Mouse (Mus musculus): ENCODE results near the gene Thbs2. TPM values are rescaled to one million over a fixed set of nuclear protein-coding genes. Genes with fewer than 3 reads are reported as not detected.

Thbs2 gene
- total and polyA plus RNA-seq, 3 experiments: 0.03 TPM; not detected in 2

DNA sequence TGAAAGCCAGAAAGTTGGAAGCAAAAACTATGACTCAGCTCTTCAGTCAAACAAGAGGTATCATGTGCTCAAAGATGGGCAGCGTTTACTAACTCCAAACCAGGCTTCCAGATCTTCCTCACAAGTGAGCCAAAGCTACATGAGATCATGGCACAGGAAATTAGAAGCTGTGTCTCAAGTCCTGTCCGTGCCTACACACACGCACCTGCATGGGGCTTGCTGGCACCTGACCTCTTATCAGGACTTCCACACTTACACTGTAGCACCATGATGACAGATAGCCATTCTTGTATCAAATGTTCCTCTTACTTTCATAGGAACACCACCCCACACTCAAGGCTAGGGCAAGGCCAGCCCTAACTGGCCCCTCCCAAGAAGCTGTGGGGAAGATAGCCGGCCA lies 12.0 kb upstream of the Thbs2 start:
- Histone ChIP-seq H3K9me3 (replicated peaks; ENCODE audit: low read length) (no peaks in the 10 kb centered on the region), H3K4me1 (ENCODE audit: control insufficient read depth in 1 of 2, insufficient read depth in 2 of 2) (peaks cover 4 to 11% of the 10 kb centered on the region in 2 experiments), H3K27me3 (replicated peaks) (no peaks in the 10 kb centered on the region), H3K4me3 (replicated peaks in 1 of 3; ENCODE audit: low read depth in 2 of 3, low read length in 2 of 3, poor library complexity in 1 of 3) (no peak overlapping the region), H3K36me3 (replicated peaks in 1 of 2; ENCODE audit: control insufficient read depth in 1 of 2, insufficient read depth in 1 of 2, low read length in 1 of 2) (no peaks in the 10 kb centered on the region), H3K79me2 (replicated peaks; ENCODE audit: control insufficient read depth, extremely low read depth, insufficient read depth, poor library complexity, severe bottlenecking) (no peaks in the 10 kb centered on the region), H3K9ac (ENCODE audit: insufficient read depth, low read depth) (no peak overlapping the region), H3K4me2 (ENCODE audit: insufficient read depth, low read depth, poor library complexity, severe bottlenecking) (no peak overlapping the region), H3K27ac (ENCODE audit: insufficient read depth, low read depth) (no peak overlapping the region)
- dilution Hi-C loops (cut with MboI; ENCODE audit: extremely low pct_ligation_motif_present, extremely low pct_unique_long_range_greater_than_20kb, low sequenced_read_pairs): no loop called here
- in situ Hi-C loops (cut with MboI; ENCODE audit: low pct_ligation_motif_present, low pct_unique_long_range_greater_than_20kb, low sequenced_read_pairs): no loop called here
- TF ChIP-seq SIN3A (IDR thresholded peaks at IDR 0.05; ENCODE audit: low read length): no peak
- no peak for TF ChIP-seq IRF4 (IDR thresholded peaks at IDR 0.05; ENCODE audit: low read depth, low read length)
- no peak for TF ChIP-seq ETS1 (conservative IDR thresholded peaks at IDR 0.05; ENCODE audit: low read depth, low read length)
- TF ChIP-seq PAX5 (IDR thresholded peaks at IDR 0.05; ENCODE audit: low read length): no peak
- no peak for TF ChIP-seq POLR2AphosphoS2 (IDR thresholded peaks at IDR 0.05; ENCODE audit: low read depth, low read length)
- TF ChIP-seq HCFC1 (IDR thresholded peaks at IDR 0.05; ENCODE audit: low read depth, low read length): no peak
- no peak for TF ChIP-seq ZKSCAN1 (IDR thresholded peaks at IDR 0.05; ENCODE audit: borderline replicate concordance, low read depth, low read length)
- no peak for TF ChIP-seq UBTF (IDR thresholded peaks at IDR 0.05; ENCODE audit: low read depth, low read length)
- no peak for DNase-seq (ENCODE audit: extremely low read depth)

DNA sequence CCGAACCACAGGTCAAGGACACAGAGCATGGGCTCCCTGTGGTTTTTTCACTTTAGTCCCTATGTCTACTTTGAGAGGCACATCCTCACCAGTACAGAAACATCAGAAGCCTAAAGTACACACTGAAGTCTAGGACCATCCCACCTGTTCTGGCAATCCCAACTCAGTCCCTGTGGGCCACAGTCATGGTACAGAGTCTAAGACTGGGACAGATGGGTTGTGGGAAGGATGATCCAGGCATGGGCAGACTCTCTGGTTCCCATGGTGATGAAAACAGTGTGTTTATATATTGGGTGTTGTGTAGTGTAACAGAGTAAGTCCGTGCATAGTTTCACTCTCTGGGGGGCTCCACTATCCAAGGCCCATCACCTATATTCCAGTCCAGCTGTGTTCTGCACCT lies 11.4 kb upstream of the Thbs2 start:
- DNase-seq (ENCODE audit: extremely low read depth): no peak
- H3K27ac ChIP-seq (ENCODE audit: insufficient read depth, low read depth): no peak overlapping the region
- TF ChIP-seq CHD2 (IDR thresholded peaks at IDR 0.05; ENCODE audit: low read length) (no peak), IRF4 (IDR thresholded peaks at IDR 0.05; ENCODE audit: low read depth, low read length) (no peak), GABPA (IDR thresholded peaks at IDR 0.05; ENCODE audit: insufficient replicate concordance, low read depth, low read length) (no peak), ETS1 (conservative IDR thresholded peaks at IDR 0.05; ENCODE audit: low read depth, low read length) (no peak), MYC (IDR thresholded peaks at IDR 0.05; ENCODE audit: low read depth, low read length) (no peak), SIN3A (IDR thresholded peaks at IDR 0.05; ENCODE audit: low read length) (no peak), POLR2A (IDR thresholded peaks at IDR 0.05; ENCODE audit: low read depth, low read length) (no peak), USF2 (conservative IDR thresholded peaks at IDR 0.05; ENCODE audit: low read depth, low read length) (no peak)
- dilution Hi-C loops (cut with MboI; ENCODE audit: extremely low pct_ligation_motif_present, extremely low pct_unique_long_range_greater_than_20kb, low sequenced_read_pairs): no loop called here
- in situ Hi-C loops (cut with MboI; ENCODE audit: low pct_ligation_motif_present, low pct_unique_long_range_greater_than_20kb, low sequenced_read_pairs): no loop called here
- H3K4me2 ChIP-seq (ENCODE audit: insufficient read depth, low read depth, poor library complexity, severe bottlenecking): no peak overlapping the region
- H3K27me3 ChIP-seq (replicated peaks): no peaks in the 10 kb centered on the region
- no peaks in the 10 kb centered on the region for H3K9me3 ChIP-seq (replicated peaks; ENCODE audit: low read length)
- no peaks in the 10 kb centered on the region for H3K79me2 ChIP-seq (replicated peaks; ENCODE audit: control insufficient read depth, extremely low read depth, insufficient read depth, poor library complexity, severe bottlenecking)
- H3K4me1 ChIP-seq (ENCODE audit: control insufficient read depth in 1 of 2, insufficient read depth in 2 of 2): peaks cover 4 to 11% of the 10 kb centered on the region in 2 experiments
- H3K4me3 ChIP-seq (replicated peaks in 1 of 3; ENCODE audit: low read depth in 2 of 3, low read length in 2 of 3, poor library complexity in 1 of 3): no peak overlapping the region
- no peaks in the 10 kb centered on the region for H3K36me3 ChIP-seq (replicated peaks in 1 of 2; ENCODE audit: control insufficient read depth in 1 of 2, insufficient read depth in 1 of 2, low read length in 1 of 2)
- no peak overlapping the region for H3K9ac ChIP-seq (ENCODE audit: insufficient read depth, low read depth)

DNA sequence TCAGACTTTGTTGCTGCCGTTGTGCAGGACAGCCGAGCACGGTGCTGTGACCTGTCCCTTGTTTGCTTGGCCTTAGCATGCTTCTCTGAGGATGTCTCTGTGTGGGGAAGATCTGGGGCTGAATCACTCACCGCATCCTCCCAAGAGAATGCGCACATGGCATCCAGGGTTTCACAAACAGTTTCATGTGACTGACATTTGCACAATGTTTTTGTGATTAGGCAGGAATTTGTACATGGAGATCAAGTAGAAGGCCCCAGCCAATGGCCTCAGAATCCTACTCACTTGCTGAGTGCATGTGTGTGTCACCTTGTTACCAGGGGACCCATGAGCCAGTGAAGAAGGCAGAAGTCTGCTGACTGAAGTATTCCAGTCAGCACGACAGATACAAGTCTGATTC lies 9.7 kb upstream of the Thbs2 start:
- no peak overlapping the region for H3K9ac ChIP-seq (ENCODE audit: insufficient read depth, low read depth)
- H3K4me1 ChIP-seq (ENCODE audit: control insufficient read depth in 1 of 2, insufficient read depth in 2 of 2): peaks cover 4 to 11% of the 10 kb centered on the region in 2 experiments
- dilution Hi-C loops (cut with MboI; ENCODE audit: extremely low pct_ligation_motif_present, extremely low pct_unique_long_range_greater_than_20kb, low sequenced_read_pairs) (no loop called here), in situ Hi-C loops (cut with MboI; ENCODE audit: low pct_ligation_motif_present, low pct_unique_long_range_greater_than_20kb, low sequenced_read_pairs) (no loop called here)
- H3K27me3 ChIP-seq (replicated peaks): no peaks in the 10 kb centered on the region
- no peaks in the 10 kb centered on the region for H3K36me3 ChIP-seq (replicated peaks in 1 of 2; ENCODE audit: control insufficient read depth in 1 of 2, insufficient read depth in 1 of 2, low read length in 1 of 2)
- H3K4me2 ChIP-seq (ENCODE audit: insufficient read depth, low read depth, poor library complexity, severe bottlenecking): no peak overlapping the region
- no peak overlapping the region for H3K4me3 ChIP-seq (replicated peaks in 1 of 3; ENCODE audit: low read depth in 2 of 3, low read length in 2 of 3, poor library complexity in 1 of 3)
- no peak for TF ChIP-seq MAFK (IDR thresholded peaks at IDR 0.05; ENCODE audit: insufficient replicate concordance, low read length)
- TF ChIP-seq JUND (conservative IDR thresholded peaks at IDR 0.05; ENCODE audit: low read depth, low read length): no peak
- TF ChIP-seq ZMIZ1 (IDR thresholded peaks at IDR 0.05; ENCODE audit: low read depth, low read length): no peak
- TF ChIP-seq MXI1 (IDR thresholded peaks at IDR 0.05; ENCODE audit: low read depth, low read length): no peak
- TF ChIP-seq BHLHE40 (IDR thresholded peaks at IDR 0.05; ENCODE audit: low read depth, low read length): no peak
- TF ChIP-seq HCFC1 (IDR thresholded peaks at IDR 0.05; ENCODE audit: low read depth, low read length): no peak
- TF ChIP-seq RCOR1 (conservative IDR thresholded peaks at IDR 0.05; ENCODE audit: low read depth, low read length): no peak
- no peak for TF ChIP-seq ZNF384 (IDR thresholded peaks at IDR 0.05; ENCODE audit: low read depth, low read length)
- no peak for TF ChIP-seq PAX5 (IDR thresholded peaks at IDR 0.05; ENCODE audit: low read length)
- TF ChIP-seq USF2 (conservative IDR thresholded peaks at IDR 0.05; ENCODE audit: low read depth, low read length): no peak
- no peak for TF ChIP-seq GABPA (IDR thresholded peaks at IDR 0.05; ENCODE audit: insufficient replicate concordance, low read depth, low read length)
- H3K27ac ChIP-seq (ENCODE audit: insufficient read depth, low read depth): no peak overlapping the region
- no peak for DNase-seq (ENCODE audit: extremely low read depth)
- no peaks in the 10 kb centered on the region for H3K9me3 ChIP-seq (replicated peaks; ENCODE audit: low read length)
- no peaks in the 10 kb centered on the region for H3K79me2 ChIP-seq (replicated peaks; ENCODE audit: control insufficient read depth, extremely low read depth, insufficient read depth, poor library complexity, severe bottlenecking)
